ENCODE assay signal across 17 mouse cellular contexts in the genomic region with DNA sequence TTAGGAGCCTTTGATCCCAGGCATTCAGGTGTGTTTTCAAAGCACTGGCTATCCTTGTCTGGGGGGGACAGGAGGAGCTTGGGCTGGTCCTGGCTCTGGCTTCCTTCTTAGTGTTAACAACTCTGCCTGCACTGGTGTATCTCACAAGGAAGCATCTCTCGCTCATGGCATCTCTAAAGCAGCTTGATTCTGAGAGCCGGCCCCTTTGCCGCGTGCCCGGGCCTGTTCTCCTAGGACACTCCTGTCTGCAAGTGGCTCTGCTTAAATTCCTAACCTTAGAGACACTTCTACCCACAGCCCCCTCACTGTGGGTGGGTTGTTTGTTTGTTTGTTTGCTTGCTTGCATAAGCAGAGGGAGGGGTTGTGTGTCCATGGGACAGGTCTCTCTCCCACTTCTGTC. TPM values are rescaled to one million over a fixed set of nuclear protein-coding genes. Genes with fewer than 3 reads are reported as not detected.
DNase-seq lines count a peak whose midpoint lies in the region; ATAC-seq and TF ChIP-seq lines count a peak whose summit lies in the region.
"Had no signal": no experiment of that assay in that cellular context is flagged by ENCODE, and none has a peak within 500 bp of the region (broad histone marks: within the 10 kb centered on the region; RNA-seq: fewer than 3 reads in every experiment).

No protein-coding gene starts in this region.

- no peak for ATAC-seq in forebrain, embryonic 12.5 days (ENCODE audit: low FRiP score)
- ATAC-seq in forebrain, embryonic 15.5 days (replicated peaks): no peak
- no peak for ATAC-seq in limb, embryonic 15.5 days (ENCODE audit: insufficient number of reproducible peaks, low FRiP score, low TSS enrichment, low read depth)

- peaks cover 44% of the 10 kb centered on the region for H3K36me3 ChIP-seq in forebrain, embryonic 12.5 days (replicated peaks)
- H3K36me3 ChIP-seq in forebrain, embryonic 15.5 days: peaks cover 7% of the 10 kb centered on the region; the same call in 1 of the 2 replicates
- peaks cover 26% of the 10 kb centered on the region for H3K36me3 ChIP-seq in limb, embryonic 15.5 days

- 56% methylated on average over 5 of the region's 5 CpGs for WGBS in forebrain, embryonic 12.5 days
- WGBS in forebrain, embryonic 15.5 days: 50% methylated on average over 5 of the region's 5 CpGs
- WGBS in limb, embryonic 15.5 days: 27% methylated on average over 5 of the region's 5 CpGs

- 0 out of 2 replicates have a peak, but pooled peaks cover 8% of the 10 kb centered on the region for H3K27me3 ChIP-seq in forebrain, embryonic 12.5 days
- H3K27me3 ChIP-seq in forebrain, embryonic 15.5 days: no peaks in the 10 kb centered on the region
- H3K27me3 ChIP-seq in limb, embryonic 15.5 days: no peaks in the 10 kb centered on the region

- peak overlapping the region; percentile 68; the same call in 1 of the 2 replicates for H3K27ac ChIP-seq in forebrain, embryonic 12.5 days
- no peak overlapping the region for H3K27ac ChIP-seq in forebrain, embryonic 15.5 days (replicated peaks)
- peak overlapping the region; percentile 55; the same call in 1 of the 2 replicates for H3K27ac ChIP-seq in layer of hippocampus, adult 2 months
- peak overlapping the region; percentile 40; the same call in 1 of the 2 replicates for H3K27ac ChIP-seq in cortical plate, adult 2 months (ENCODE audit: insufficient read depth, low read length)
- H3K27ac ChIP-seq in limb, embryonic 15.5 days: peak overlapping the region; percentile 58

- peaks cover 59% of the 10 kb centered on the region for H3K4me1 ChIP-seq in forebrain, embryonic 12.5 days
- H3K4me1 ChIP-seq in forebrain, embryonic 15.5 days: peaks cover 22% of the 10 kb centered on the region
- H3K4me1 ChIP-seq in cortical plate, adult 2 months (ENCODE audit: control insufficient read depth, insufficient read depth, low read length): no peaks in the 10 kb centered on the region
- peaks cover 80% of the 10 kb centered on the region for H3K4me1 ChIP-seq in limb, embryonic 15.5 days

- H3K4me3 ChIP-seq in forebrain, embryonic 12.5 days (replicated peaks): no peak overlapping the region
- no peak overlapping the region for H3K4me3 ChIP-seq in forebrain, embryonic 15.5 days
- H3K4me3 ChIP-seq in layer of hippocampus, adult 2 months: no peak overlapping the region
- H3K4me3 ChIP-seq in cortical plate, adult 2 months (ENCODE audit: insufficient read depth, low read length): no peak overlapping the region
- no peak overlapping the region for H3K4me3 ChIP-seq in limb, embryonic 15.5 days
- H3K4me3 ChIP-seq: myocyte had no signal

- 0 out of 2 replicates have a peak overlapping the region, but pooled peaks have one; percentile 47 for H3K9ac ChIP-seq in forebrain, embryonic 12.5 days
- H3K9ac ChIP-seq in forebrain, embryonic 15.5 days (replicated peaks): no peak overlapping the region
- no peak overlapping the region for H3K9ac ChIP-seq in limb, embryonic 15.5 days

- no peak for TF ChIP-seq CTCF in layer of hippocampus, adult 2 months (conservative IDR thresholded peaks at IDR 0.05)
- no peak for TF ChIP-seq CTCF in cortical plate, adult 2 months (IDR thresholded peaks at IDR 0.05; ENCODE audit: extremely low read depth, insufficient read depth, low read length)

- no peak for TF ChIP-seq POLR2A in cortical plate, adult 2 months (IDR thresholded peaks at IDR 0.05; ENCODE audit: extremely low read depth, insufficient read depth, low read length)

- H3K9me3 ChIP-seq in forebrain, embryonic 12.5 days: no peaks in the 10 kb centered on the region
- H3K9me3 ChIP-seq in forebrain, embryonic 15.5 days: no peaks in the 10 kb centered on the region
- no peaks in the 10 kb centered on the region for H3K9me3 ChIP-seq in limb, embryonic 15.5 days

- H3K4me2 ChIP-seq in forebrain, embryonic 12.5 days: no peak overlapping the region
- no peak overlapping the region for H3K4me2 ChIP-seq in forebrain, embryonic 15.5 days (replicated peaks)
- no peak overlapping the region for H3K4me2 ChIP-seq in limb, embryonic 15.5 days

- no peak for DNase-seq in layer of hippocampus, adult 2 months (ENCODE audit: low spot score in 2 of 2)
- DNase-seq in layer of hippocampus, adult 8-10 months (ENCODE audit: low spot score in 2 of 2): no peak
- DNase-seq in left cerebral cortex, postnatal 25 days (ENCODE audit: low spot score in 2 of 2): no peak
- no peak for DNase-seq in gastrocnemius, adult 8-10 months (ENCODE audit: low spot score in 2 of 2)
- DNase-seq: cerebellum, postnatal 25 days; gastrocnemius, postnatal 25 days; heart, postnatal 36 days; kidney, adult 11 months; layer of hippocampus, adult 9-11 months; lung, postnatal 10 days; thymus, adult 2 months had no signal

- intact Hi-C loops in left cerebral cortex, postnatal 25 days (cut with DNase I): no loop called here

RNA-seq across cellular contexts. Expression of a gene that starts 5.6 kb away (rescaled TPM):
- 125 and 127 TPM in 2 replicates for polyA plus RNA-seq in forebrain, embryonic 12.5 days (2016; fragmentation: Nextera tagmentation; extraction: Ambion mirVana)
- 97.9 and 103 TPM in 2 replicates for polyA plus RNA-seq in forebrain, embryonic 15.5 days (2015; fragmentation: Nextera tagmentation; extraction: Ambion mirVana)
- 10 to 100 TPM; 13.1 to 16.9 TPM for total RNA-seq in layer of hippocampus, adult 2 months (2021)
- total RNA-seq in layer of hippocampus, adult 8-10 months (2022): 10 to 100 TPM; 12.9 to 22.1 (median 17.2) TPM
- 36.2 and 40.2 TPM in 2 replicates for polyA plus RNA-seq in cortical plate, adult 2 months (2012; rRNA removed)
- polyA plus RNA-seq in limb, embryonic 15.5 days (2015; fragmentation: Nextera tagmentation; extraction: Ambion mirVana): 156 and 166 TPM in 2 replicates
- total RNA-seq in left cerebral cortex, postnatal 25 days (2021): 10 to 100 TPM; 18.0 to 22.7 TPM
- total RNA-seq in gastrocnemius, adult 8-10 months (2022): 10 to 100 TPM; 26.1 to 31.0 (median 27.3) TPM

RNA-seq across cellular contexts. Expression of a gene that starts 5.8 kb away (rescaled TPM):
- polyA plus RNA-seq in forebrain, embryonic 12.5 days (2016; fragmentation: Nextera tagmentation; extraction: Ambion mirVana): 73.8 and 74.7 TPM in 2 replicates
- polyA plus RNA-seq in forebrain, embryonic 15.5 days (2015; fragmentation: Nextera tagmentation; extraction: Ambion mirVana): 94.1 and 94.8 TPM in 2 replicates
- 10 to 100 TPM; 60.0 to 70.4 TPM for total RNA-seq in layer of hippocampus, adult 2 months (2021)
- total RNA-seq in layer of hippocampus, adult 8-10 months (2022): 10 to 100 TPM; 51.1 to 67.4 (median 65.7) TPM
- 114 and 137 TPM in 2 replicates for polyA plus RNA-seq in cortical plate, adult 2 months (2012; rRNA removed)
- 63.7 and 65.9 TPM in 2 replicates for polyA plus RNA-seq in limb, embryonic 15.5 days (2015; fragmentation: Nextera tagmentation; extraction: Ambion mirVana)
- 10 to 100 TPM; 50.4 to 60.0 TPM for total RNA-seq in left cerebral cortex, postnatal 25 days (2021)
- total RNA-seq in gastrocnemius, adult 8-10 months (2022): 1 to 10 TPM; 1.8 to 4.4 (median 2.9) TPM

RNA-seq across cellular contexts. Expression of a gene that starts 13.3 kb away (rescaled TPM):
- 48.3 and 48.5 TPM in 2 replicates for polyA plus RNA-seq in forebrain, embryonic 12.5 days (2016; fragmentation: Nextera tagmentation; extraction: Ambion mirVana)
- 245 and 251 TPM in 2 replicates for polyA plus RNA-seq in forebrain, embryonic 15.5 days (2015; fragmentation: Nextera tagmentation; extraction: Ambion mirVana)
- total RNA-seq in layer of hippocampus, adult 2 months (2021): 10 to 100 TPM; 36.4 to 38.2 TPM
- total RNA-seq in layer of hippocampus, adult 8-10 months (2022): 10 to 100 TPM; 33.5 to 43.1 (median 37.5) TPM
- polyA plus RNA-seq in cortical plate, adult 2 months (2012; rRNA removed): 60.4 and 72.2 TPM in 2 replicates
- 44.4 and 56.4 TPM in 2 replicates for polyA plus RNA-seq in limb, embryonic 15.5 days (2015; fragmentation: Nextera tagmentation; extraction: Ambion mirVana)
- 10 to 100 TPM; 39.4 to 41.0 TPM for total RNA-seq in left cerebral cortex, postnatal 25 days (2021)
- 1 to 10 TPM in 2 of 4 experiments, under 1 TPM in 2; 0.75 to 1.2 (median 0.89) TPM for total RNA-seq in gastrocnemius, adult 8-10 months (2022)

RNA-seq across cellular contexts. Expression of a gene that starts 19.1 kb away (rescaled TPM):
- 9.1 and 9.2 TPM in 2 replicates for polyA plus RNA-seq in forebrain, embryonic 12.5 days (2016; fragmentation: Nextera tagmentation; extraction: Ambion mirVana)
- 9.0 and 9.3 TPM in 2 replicates for polyA plus RNA-seq in forebrain, embryonic 15.5 days (2015; fragmentation: Nextera tagmentation; extraction: Ambion mirVana)
- total RNA-seq in layer of hippocampus, adult 2 months (2021): 10 to 100 TPM in 1 of 2 experiments, 1 to 10 TPM in 1; 9.9 to 11.3 TPM
- total RNA-seq in layer of hippocampus, adult 8-10 months (2022): 10 to 100 TPM in 3 of 4 experiments, 1 to 10 TPM in 1; 8.7 to 21.6 (median 14.5) TPM
- polyA plus RNA-seq in cortical plate, adult 2 months (2012; rRNA removed): 20.5 and 21.3 TPM in 2 replicates
- polyA plus RNA-seq in limb, embryonic 15.5 days (2015; fragmentation: Nextera tagmentation; extraction: Ambion mirVana): 18.2 and 20.2 TPM in 2 replicates
- total RNA-seq in left cerebral cortex, postnatal 25 days (2021): 1 to 10 TPM; 6.1 to 7.4 TPM
- total RNA-seq in gastrocnemius, adult 8-10 months (2022): 1 to 10 TPM; 7.9 to 9.8 (median 8.7) TPM

RNA-seq across cellular contexts. Expression of a gene that starts 23.9 kb away (rescaled TPM):
- polyA plus RNA-seq in forebrain, embryonic 12.5 days (2016; fragmentation: Nextera tagmentation; extraction: Ambion mirVana): 0.67 and 0.95 TPM in 2 replicates
- polyA plus RNA-seq in forebrain, embryonic 15.5 days (2015; fragmentation: Nextera tagmentation; extraction: Ambion mirVana): 0.64 and 0.69 TPM in 2 replicates
- 1 to 10 TPM; 1.3 to 4.9 TPM for total RNA-seq in layer of hippocampus, adult 2 months (2021)
- total RNA-seq in layer of hippocampus, adult 8-10 months (2022): 1 to 10 TPM; 1.6 to 3.7 (median 2.5) TPM
- polyA plus RNA-seq in cortical plate, adult 2 months (2012; rRNA removed): 4.6 and 4.9 TPM in 2 replicates
- 12.6 and 16.7 TPM in 2 replicates for polyA plus RNA-seq in limb, embryonic 15.5 days (2015; fragmentation: Nextera tagmentation; extraction: Ambion mirVana)
- 1 to 10 TPM; 2.6 to 3.7 TPM for total RNA-seq in left cerebral cortex, postnatal 25 days (2021)
- 10 to 100 TPM in 2 of 4 experiments, 1 to 10 TPM in 2; 6.1 to 30.8 (median 10.4) TPM for total RNA-seq in gastrocnemius, adult 8-10 months (2022)
- total RNA-seq: liver, adult 2 months had no signal

Comparison
In these comparisons a context has a peak if more than half of its experiments do, and no peak if none do; other contexts are left out.
1. RNA of a gene that starts 5.8 kb away (total RNA-seq): 60.0 to 70.4 TPM in layer of hippocampus, adult 2 months, 51.1 to 67.4 TPM in layer of hippocampus, adult 8-10 months and 50.4 to 60.0 TPM in left cerebral cortex, postnatal 25 days; 1.8 to 4.4 TPM in gastrocnemius, adult 8-10 months; every median in the first group is over 4 times any median in the second.
2. RNA of a gene that starts 13.3 kb away (total RNA-seq): 39.4 to 41.0 TPM in left cerebral cortex, postnatal 25 days, 36.4 to 38.2 TPM in layer of hippocampus, adult 2 months and 33.5 to 43.1 TPM in layer of hippocampus, adult 8-10 months; 0.75 to 1.2 TPM in gastrocnemius, adult 8-10 months; every median in the first group is over 10 times any median in the second.